Mouse (Mus musculus) kidney, adult 2 months (tissue): ENCODE data around the gene Gm11011.

Experiments
- CTCF ChIP-seq: fragments of 200-500 bp; conservative IDR thresholded peaks from 2 replicates; pipeline ENCODE4 v1.5.1; 2011; ENCODE audit warnings: low read depth, mild to moderate bottlenecking, control low read depth, low read length, moderate library complexity, mixed read lengths; ENCODE audit not compliant: insufficient read depth, insufficient read length
- POLR2A ChIP-seq: fragments of 200-500 bp; IDR thresholded peaks from one replicate; pipeline ENCODE4 v1.6.1; 2011; ENCODE audit warnings: low read depth, low read length, control low read depth

DNA sequence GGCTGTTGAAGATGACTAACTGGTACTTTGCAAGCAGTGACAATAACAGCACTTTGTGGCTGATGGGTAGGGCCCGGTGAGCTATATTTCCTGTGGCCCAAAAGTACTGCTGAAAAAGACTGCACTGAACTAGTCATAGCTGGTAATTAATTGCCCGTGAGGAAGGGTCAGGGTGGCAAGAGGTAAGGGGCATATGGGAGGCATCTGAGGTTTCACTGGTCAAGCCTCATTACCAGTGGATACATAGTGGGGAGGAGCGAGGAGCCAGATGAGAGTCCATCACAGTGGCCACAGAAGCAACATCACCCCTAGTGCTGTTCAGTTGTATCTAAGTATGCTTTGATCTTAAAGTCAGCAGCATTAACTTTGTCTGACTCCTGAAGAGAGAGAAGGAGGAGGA, 42.5 kb upstream of the Gm11011 start:
- TF ChIP-seq CTCF, result no peak
- no peak for TF ChIP-seq POLR2A
